Mouse (Mus musculus) heart, postnatal 0 days (tissue): ENCODE data around the gene Ino80.

ENCODE experiments used
- CTCF ChIP-seq: IDR thresholded peaks from 2 replicates; pipeline ENCODE4 v1.5.1; 2016; ENCODE audit warnings: antibody characterized with exemption, control low read depth, low read depth
- EP300 ChIP-seq: IDR thresholded peaks from 2 replicates; pipeline ENCODE4 v1.6.1; 2016; ENCODE audit warnings: antibody characterized with exemption, low read depth

DNA sequence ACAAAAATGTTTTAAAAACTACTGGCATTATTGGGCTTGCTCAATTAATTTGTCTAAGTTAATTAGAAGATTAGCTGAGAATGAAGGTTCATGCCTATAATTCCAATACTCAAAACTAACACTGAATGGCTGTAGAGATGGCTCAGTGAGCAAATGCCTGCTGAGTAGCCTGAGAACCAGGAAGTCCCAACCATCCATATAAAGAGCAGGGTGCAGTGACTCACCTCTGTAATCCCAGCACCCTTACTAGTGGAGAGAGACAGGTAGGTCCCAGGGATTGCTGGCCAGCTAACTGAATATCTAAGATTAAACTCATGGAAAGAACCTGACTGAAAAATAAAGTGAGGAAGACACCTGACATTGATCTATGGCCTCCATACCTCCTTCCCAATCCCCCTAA, 78.2 kb downstream of the Ino80 start:
- TF ChIP-seq CTCF: no peak
- no peak for TF ChIP-seq EP300
